Mouse (Mus musculus) bone marrow, adult 2 months (tissue): ENCODE results near the gene Trak1. TPM values are rescaled to one million over a fixed set of nuclear protein-coding genes. Genes with fewer than 3 reads are reported as not detected.

Experiments used
- H3K27ac ChIP-seq: fragments of 200-500 bp; 2 replicates; pipeline ENCODE4 v1.5.1; 2012; ENCODE audit warnings: low read depth, mild to moderate bottlenecking, control low read depth, inconsistent platforms, low read length; ENCODE audit not compliant: control insufficient read depth, poor library complexity, insufficient read depth
- H3K4me1 ChIP-seq: fragments of 200-500 bp; 2 replicates; pipeline ENCODE4 v1.6.1; 2011; ENCODE audit warnings: low read length; ENCODE audit not compliant: control insufficient read depth, insufficient read depth
- H3K4me3 ChIP-seq: fragments of 200-500 bp; replicated peaks from 2 replicates; pipeline ENCODE3; 2011; ENCODE audit warnings: mild to moderate bottlenecking, low read depth, low read length, control low read depth; ENCODE audit not compliant: control insufficient read depth
- CTCF ChIP-seq: fragments of 200-500 bp; IDR thresholded peaks from 2 replicates; pipeline ENCODE4 v1.5.1; 2011; ENCODE audit warnings: low read length, control low read depth; ENCODE audit not compliant: control insufficient read depth, insufficient read depth
- POLR2A ChIP-seq: fragments of 200-500 bp; IDR thresholded peaks from 2 replicates; pipeline ENCODE4 v1.6.1; 2011; ENCODE audit warnings: low read depth, mild to moderate bottlenecking, control low read depth, low read length, borderline replicate concordance; ENCODE audit not compliant: control insufficient read depth
- WGBS: fragments of 180-500 bp; shearing (Covaris S2); methylation state at CpG from one replicate; pipeline ENCODE4 v1.1.7; 2018; 5-methylcytosine and 5-hydroxymethylcytosine counted together
- polyA plus RNA-seq: library from polyadenylated mRNA; stranded (reverse); fragments of >200 nt; gene quantifications from 2 replicates; pipeline ENCODE4 v1.2.4, GENCODE M21; 2011; ENCODE audit warnings: low replicate concordance; ENCODE audit not compliant: missing spikeins, insufficient read depth, insufficient read length

Gene Trak1
- polyA plus RNA-seq, 1 experiment: 29.4 TPM

DNA sequence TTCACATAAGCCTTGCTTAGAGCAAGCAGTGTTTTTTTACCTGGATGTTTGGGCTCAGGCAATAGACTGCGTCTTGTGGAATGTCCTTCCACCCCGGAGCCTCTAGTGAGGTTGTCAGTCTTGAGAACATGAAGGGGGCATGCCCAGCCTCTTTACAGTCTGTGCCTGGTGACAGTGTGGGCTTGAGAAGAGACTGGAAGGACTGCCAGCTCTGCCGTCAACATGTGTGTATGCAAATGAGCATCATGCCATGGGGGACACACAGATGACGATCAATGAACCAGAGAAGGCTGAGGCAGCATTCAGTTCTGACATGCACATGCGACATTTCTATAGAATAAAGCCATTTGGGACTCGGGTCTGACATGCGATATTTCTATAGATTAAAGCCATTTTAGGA, 132.3 kb downstream of the Trak1 start:
- H3K27ac ChIP-seq: no peak overlapping the region
- no peak for TF ChIP-seq POLR2A
- TF ChIP-seq CTCF: no peak
- WGBS: 90% methylated on average over 7 of the region's 7 CpGs
- no peak overlapping the region for H3K4me3 ChIP-seq
- peaks cover 6% of the 10 kb centered on the region; the same call in 1 of the 2 replicates for H3K4me1 ChIP-seq

DNA sequence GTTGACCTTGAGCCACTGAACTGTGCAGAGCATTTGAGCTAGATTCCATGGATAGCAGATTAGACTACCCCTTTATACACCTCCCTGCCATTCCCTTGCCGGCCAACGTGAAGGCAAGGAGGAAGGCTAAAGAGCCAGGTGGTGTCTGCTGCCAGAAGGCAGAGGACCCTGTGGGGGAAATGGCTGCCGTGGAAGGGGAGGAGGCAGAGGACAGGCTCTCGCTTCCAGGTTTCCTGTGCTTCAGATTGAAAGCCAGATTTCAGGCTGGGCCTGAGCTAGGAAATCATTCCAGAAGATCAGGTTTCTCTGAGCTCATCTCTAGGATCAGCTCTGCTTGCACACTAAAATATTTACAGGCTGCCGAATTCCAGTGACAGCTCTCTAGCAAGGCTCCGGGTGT, 133.1 kb downstream of the Trak1 start:
- Histone ChIP-seq H3K27ac (no peak overlapping the region), H3K4me1 (peaks cover 5% of the 10 kb centered on the region; the same call in 1 of the 2 replicates), H3K4me3 (no peak overlapping the region)
- WGBS: 90% methylated on average over 6 of the region's 6 CpGs
- TF ChIP-seq POLR2A: no peak
- no peak for TF ChIP-seq CTCF

GRCm38 (mm10) chr9:121433745-121434528, 136.6 kb downstream of the Trak1 start:
- Histone ChIP-seq H3K4me3 (no peak overlapping the region), H3K4me1 (no peaks in the 10 kb centered on the region; the same call in 1 of the 2 replicates), H3K27ac (no peak overlapping the region)
- WGBS: 83% methylated on average over 15 of the region's 15 CpGs
- TF ChIP-seq CTCF (no peak), POLR2A (no peak)

GRCm38 (mm10) chr9:121435332-121435956, 138.1 kb downstream of the Trak1 start:
- Histone ChIP-seq H3K27ac (no peak overlapping the region), H3K4me1 (no peaks in the 10 kb centered on the region; the same call in 1 of the 2 replicates), H3K4me3 (no peak overlapping the region)
- no peak for TF ChIP-seq POLR2A
- TF ChIP-seq CTCF: no peak
- WGBS: 76% methylated on average over 3 of the region's 3 CpGs

DNA sequence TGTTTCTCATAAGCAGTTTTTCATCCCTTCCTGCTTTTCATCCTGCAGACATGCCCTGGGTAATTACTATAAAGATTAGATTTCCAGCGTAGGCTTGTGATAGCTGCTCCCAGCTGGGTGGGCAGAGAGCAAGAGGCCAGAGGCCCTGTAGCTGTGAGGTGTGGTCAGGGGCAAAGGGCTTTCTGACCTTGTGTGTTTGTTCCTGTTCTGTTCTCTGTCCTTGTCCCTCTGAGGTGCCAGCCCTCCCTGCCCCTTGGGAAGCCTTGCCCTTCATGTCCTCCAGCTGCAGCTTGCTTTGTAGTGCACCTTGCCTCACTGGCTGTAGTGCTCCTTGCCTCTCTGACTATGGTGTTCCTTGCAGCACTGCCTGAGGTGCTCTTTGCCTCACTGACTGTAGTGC, 139.2 kb downstream of the Trak1 start:
- Histone ChIP-seq H3K27ac (no peak overlapping the region), H3K4me1 (no peaks in the 10 kb centered on the region), H3K4me3 (no peak overlapping the region)
- 54% methylated on average over 1 of the region's 1 CpGs for WGBS
- TF ChIP-seq CTCF: no peak
- no peak for TF ChIP-seq POLR2A

DNA sequence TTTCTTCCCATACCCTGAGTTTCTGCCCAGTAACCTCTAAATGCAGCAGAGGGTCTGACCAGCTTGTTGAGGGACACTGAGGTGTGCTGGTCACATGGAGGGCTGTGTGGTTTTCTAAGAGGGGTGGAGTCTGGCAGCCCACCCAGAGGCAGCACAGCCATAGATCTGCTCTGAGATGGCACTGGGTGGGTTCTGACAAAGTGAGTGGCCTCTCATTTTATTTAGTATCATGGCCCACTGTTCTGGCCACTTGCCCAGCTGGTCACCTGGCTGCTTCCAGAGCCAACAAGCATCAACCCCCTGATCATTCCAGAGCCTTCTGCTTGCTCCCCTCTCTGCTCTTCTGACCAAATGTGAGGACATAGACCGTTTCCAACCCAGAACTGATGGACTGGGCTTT, 144.8 kb downstream of the Trak1 start:
- H3K4me3 ChIP-seq: no peak overlapping the region
- TF ChIP-seq POLR2A: no peak
- no peak for TF ChIP-seq CTCF
- H3K27ac ChIP-seq: no peak overlapping the region
- 78% methylated on average over 1 of the region's 1 CpGs for WGBS
- no peaks in the 10 kb centered on the region for H3K4me1 ChIP-seq

DNA sequence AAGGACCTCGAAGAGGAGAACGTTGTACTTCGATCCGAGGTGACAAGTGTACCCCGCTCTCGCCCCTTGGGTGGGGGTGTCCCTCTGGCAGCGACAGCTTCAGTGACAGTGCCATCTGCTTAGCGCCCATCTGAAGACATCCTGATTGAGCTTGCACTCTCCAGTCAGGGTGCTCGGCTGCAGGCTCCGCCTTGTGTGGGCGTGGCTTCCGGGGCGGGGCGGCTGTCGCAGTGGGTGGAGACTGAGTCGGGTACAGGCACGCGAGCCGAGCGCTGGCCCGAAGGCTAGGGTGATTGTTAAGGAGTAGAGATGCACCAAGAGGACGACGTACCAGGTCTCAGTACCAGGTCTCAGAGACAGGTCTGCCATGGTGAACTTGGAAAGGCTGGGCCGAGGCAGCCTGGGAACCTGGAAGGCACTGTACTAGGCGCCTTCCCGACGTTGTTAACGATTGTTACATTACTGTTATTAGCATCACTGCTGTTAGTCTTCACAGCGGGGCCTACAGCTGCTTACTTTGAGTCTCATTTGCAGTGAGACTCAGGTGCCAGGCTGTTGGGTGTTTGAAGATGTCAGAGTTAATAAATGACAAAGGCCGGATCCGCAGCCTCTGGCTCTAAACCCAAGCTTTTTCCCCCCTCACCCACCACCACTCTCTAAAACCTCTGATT, 146.5 kb downstream of the Trak1 start:
- no peak for TF ChIP-seq POLR2A
- no peak for TF ChIP-seq CTCF
- WGBS: 91% methylated on average over 31 of the region's 31 CpGs

DNA sequence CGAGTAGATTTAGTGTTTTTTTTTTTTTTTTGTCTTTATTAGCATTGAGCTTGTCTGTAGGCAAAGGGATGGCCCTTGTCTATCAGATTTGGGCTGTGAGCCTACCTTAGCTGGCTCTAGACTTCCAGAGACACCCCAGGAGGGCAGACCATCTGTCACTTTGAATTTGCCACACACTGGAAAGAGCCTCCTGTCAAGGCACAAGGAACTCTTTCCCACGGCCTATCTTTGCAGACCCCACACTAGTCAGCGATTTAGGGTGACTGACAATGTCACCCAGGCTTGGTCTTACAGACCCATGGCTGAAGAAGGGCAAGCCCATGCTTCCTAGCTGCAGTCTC, 147.0 kb downstream of the Trak1 start:
- TF ChIP-seq CTCF: no peak
- no peak for TF ChIP-seq POLR2A
- Histone ChIP-seq H3K4me1 (no peaks in the 10 kb centered on the region), H3K4me3 (no peak overlapping the region), H3K27ac (no peak overlapping the region)
- WGBS: 85% methylated on average over 3 of the region's 3 CpGs

More for the DNA sequence above, 146.5 kb downstream of the Trak1 start:
- Histone ChIP-seq H3K27ac (no peak overlapping the region), H3K4me3 (no peak overlapping the region), H3K4me1 (no peaks in the 10 kb centered on the region)
